Mouse (Mus musculus): Measurements from ENCODE around the gene Opcml.

Gene Opcml

DNA sequence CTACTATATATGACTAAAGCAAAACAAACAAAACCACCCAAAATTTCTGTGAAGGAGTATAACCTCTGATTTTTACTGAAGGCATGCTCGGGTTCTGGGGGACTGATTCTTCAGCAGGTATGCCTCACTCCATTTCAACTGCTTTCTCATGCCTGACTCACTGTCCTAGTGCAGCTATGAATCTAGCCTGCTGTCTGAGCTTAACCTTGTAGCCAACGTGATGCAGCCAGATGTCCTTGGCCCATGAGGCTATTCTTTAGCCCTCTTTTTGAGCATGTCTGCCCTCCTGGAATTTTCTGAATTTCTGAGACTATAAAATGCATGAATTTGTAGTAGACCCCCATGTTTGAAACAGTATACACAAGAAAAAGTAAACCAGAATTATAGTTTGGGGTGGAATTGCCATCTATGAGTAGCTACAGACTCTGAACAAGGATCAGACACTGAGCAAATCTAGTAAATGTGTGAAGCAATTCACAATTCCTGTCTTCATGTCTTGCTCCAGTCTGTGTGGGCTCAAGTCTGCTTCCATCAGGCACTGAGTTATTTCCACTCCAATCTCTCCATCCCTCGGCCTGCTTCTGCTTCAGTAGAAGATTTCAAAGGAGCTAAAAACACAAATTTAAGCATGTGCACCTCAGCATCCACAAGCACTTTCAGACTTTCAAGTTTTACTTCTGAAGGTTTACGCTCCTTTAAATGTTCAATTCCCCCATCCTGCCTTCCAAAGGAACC, 528.6 kb downstream of the Opcml start:
- DNase-seq (ENCODE audit: low read depth, low spot score), result no peak

GRCm38 (mm10) chr9:28319802-28320201, 529.2 kb downstream of the Opcml start:
- no peak for DNase-seq (ENCODE audit: low read depth, low spot score)

DNA sequence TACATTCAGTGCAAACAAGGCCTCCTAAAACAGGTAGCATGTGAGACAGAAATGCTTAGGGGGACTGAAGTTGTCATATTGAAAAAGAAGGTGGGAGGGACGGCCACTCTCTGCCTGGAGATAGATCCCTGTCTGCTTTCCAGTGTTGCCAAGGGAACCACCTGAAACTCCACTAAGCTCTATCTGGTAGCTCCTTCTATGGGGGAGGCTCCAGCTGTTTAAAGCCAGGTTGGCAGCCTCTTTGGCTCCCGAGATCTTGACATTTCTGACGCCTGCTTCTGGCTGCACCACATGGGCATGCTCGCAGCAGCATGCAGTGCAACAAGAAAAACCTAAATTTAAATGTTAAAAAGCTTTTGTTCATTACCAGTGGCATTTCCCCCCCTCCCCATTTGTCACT, 537.4 kb downstream of the Opcml start:
- DNase-seq (ENCODE audit: low read depth, low spot score), result no peak

DNA sequence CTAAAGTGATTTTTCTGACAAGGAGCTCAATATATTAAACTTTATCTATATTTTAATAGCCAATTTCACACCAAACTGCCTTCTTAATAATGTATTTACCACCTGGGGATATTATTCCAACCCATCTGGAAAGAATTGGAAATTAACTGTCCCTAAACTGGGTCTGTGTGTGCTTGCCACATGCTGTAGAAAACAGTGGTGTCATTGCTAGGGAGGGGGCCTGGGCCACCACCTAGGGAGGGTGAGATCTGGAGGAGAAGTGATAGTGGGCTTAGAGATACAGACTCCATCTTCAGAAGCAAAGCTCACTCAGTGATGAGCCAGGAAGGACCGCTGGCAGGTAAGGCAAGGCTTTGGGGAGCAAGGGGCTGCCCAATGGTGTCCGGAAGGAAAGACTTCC, 537.9 kb downstream of the Opcml start:
- DNase-seq (ENCODE audit: low read depth, low spot score), result no peak

- no peak for DNase-seq (ENCODE audit: low read depth, low spot score)
Measured at GRCm38 (mm10) chr9:28329477-28329876, 538.9 kb downstream of the Opcml start.

DNA sequence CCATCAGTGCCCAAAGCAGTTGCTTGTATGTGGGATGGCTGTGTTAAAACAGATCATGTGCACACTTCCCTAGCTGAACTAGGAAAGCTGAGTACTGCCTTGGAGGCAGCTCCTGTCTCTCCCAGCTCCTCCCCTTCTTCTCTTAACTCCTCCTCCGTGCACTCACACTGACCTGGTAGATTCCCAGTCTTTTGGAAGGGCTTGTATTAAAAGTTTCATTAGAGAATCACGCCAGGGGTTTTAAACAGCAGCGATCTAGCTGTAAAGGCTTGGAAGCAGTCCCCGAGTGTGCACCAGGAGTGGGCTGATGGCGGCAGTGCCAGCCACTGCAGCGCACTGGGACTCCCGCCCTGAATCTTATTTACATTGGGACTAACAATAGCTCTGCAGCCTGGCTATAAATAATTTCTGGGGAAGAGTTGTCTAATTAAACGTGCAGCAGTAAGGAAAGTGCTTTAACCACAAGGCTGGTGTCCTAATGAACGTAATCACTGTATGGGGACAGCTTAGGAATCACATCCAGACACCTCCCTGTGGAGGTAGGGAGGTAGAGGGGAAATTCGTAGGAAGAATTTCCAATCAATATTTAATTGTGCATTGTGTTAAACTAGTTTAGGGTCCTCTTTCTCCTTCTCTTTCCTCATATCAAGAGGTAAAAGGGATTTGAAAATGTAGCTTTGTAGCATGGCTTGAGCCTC, 546.1 kb downstream of the Opcml start:
- DNase-seq (ENCODE audit: low read depth, low spot score), result no peak

- no peak for DNase-seq (ENCODE audit: low read depth, low spot score)
Measured at GRCm38 (mm10) chr9:28337837-28338236, 547.3 kb downstream of the Opcml start.

- no peak for DNase-seq (ENCODE audit: low read depth, low spot score)
Measured at GRCm38 (mm10) chr9:28354978-28355377, 564.4 kb downstream of the Opcml start.

DNA sequence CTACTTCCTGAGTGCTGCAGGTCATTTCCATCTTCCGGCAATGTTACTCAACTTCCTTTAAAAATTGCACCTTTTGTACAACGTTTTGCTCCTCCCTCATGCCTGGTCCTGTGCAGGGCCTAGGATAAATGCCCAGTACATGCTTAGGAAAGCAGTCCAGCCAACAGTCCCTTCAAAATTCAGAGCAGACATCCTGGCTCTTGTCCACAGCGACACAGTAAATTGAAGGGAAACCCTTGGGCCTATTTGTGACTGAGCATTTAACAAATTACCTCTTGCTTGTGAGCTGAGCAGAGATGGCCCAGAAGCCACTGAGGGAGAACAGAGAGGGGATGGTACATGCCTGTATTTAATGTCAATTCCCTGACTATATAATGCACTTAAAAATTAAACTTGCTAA, 567.4 kb downstream of the Opcml start:
- DNase-seq (ENCODE audit: low read depth, low spot score), result no peak

DNA sequence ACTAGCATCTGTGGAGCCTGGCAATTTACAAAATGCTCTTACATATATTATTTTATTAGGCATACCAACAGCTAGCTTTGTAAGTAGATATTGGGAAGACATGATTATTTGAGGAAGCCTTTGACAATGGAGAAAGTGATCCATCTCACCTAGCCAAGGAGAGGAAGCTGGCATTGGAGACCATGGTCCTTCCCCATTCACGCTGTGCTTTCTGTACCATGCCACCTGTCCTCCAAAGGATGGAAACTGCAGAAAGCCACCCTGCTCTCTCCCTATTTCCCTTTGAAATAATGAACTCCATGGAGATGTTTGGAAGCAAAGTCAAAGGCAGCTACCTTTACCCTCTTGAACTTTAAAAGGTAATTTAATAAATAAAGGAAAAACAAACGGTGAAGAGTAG, 570.1 kb downstream of the Opcml start:
- no peak for DNase-seq (ENCODE audit: low read depth, low spot score)

DNA sequence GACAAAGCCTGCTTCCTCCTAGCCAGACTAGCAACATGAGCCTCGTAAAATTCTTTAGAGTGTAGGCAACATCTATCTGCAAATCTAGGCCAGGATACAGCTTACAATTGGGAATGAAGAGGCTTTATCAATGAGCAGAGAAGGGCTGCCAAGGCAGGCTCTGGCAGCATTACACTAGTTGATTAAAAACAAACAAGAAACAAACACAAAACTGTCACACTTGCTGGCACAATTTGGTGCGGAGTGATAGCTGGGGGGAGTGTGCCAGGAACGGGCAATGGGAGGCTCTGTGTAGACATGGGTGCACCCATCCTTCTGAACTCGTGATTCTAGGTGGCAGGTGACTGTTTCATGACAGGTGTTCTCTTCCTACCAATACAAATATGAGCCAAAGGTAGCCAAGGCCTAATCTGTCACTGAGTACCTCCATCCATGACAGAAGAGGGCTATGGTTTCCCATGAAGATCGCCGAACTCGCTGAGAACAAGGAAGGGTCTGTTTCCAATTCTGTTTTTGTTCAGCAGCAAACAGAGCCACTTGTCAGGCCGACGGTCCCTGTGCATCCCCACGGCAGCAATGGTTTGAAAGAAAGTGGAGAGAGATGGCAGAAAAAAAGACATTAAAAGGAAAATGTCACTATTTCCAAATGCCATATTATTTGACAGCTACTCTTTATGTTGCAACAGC, 574.0 kb downstream of the Opcml start:
- no peak for DNase-seq (ENCODE audit: low read depth, low spot score)

DNA sequence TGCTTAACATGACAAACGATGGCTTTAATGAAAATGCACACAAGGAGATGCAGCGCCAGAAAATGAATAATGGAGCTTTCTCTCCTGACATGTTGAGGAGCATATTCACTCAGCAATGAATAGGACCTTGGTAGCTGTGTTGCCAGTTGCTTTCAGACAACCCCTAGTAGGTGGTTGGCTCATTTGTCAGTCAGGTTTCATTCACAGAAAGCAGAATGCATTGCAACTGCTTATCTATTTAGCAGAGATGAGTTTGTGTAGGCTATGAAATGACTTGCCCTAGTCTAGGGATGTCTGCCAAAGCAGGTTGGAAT, 574.5 kb downstream of the Opcml start:
- DNase-seq (ENCODE audit: low read depth, low spot score), result no peak

DNA sequence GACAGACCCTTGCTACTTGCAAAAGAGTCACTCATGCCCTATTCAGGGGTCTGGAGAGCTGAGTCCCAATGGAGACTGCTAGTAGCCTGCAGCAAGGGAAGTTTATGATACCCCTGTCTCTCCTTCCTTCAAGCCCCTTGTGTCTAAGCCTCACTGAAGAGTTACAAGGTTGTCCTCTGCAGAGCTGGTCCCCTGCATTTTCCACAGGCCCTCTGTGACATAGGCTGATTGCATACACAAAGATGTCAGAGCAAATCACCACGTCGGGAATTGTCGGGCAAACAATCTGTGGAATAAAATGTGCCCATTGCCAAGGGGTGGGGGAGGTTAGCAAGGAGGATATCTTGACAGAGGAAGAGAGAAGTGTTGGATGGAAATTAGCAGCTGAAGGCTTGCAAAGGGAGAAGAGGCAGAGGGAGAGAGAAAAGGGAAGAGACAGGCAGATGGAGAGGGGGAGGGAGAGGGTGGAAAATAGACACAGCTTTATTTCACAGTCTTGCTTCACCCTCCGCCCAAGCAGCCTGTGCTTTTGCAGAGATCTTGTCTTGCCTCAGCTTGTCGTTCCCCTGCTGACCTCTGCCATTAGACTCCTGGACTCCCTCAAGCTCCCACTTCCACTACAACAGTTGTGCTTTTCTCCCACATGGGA, 596.1 kb downstream of the Opcml start:
- DNase-seq (ENCODE audit: low read depth, low spot score), result no peak

DNA sequence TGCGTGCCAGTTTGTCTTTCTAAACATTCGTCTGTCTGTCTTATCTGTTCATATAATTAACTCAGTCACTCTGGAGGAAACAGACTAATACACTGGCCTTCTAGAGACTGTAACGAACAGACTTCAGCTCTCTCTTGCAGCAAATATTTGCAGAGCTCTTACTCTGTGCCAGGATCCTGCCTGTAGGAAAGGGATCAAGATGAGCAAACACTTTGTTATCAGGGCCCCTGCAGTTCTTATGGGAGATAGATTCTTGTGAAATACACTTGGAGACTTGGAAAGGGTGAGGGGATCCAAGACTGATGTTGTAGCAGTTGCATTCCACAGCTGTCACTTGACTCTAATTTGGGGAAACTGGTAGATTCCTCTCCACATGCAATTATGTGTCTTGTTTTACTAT, 604.6 kb downstream of the Opcml start:
- DNase-seq (ENCODE audit: low read depth, low spot score), result no peak

- no peak for DNase-seq (ENCODE audit: low read depth, low spot score)
Measured at GRCm38 (mm10) chr9:28395638-28396037, 605.1 kb downstream of the Opcml start.

GRCm38 (mm10) chr9:28402770-28403650, 612.4 kb downstream of the Opcml start:
- DNase-seq (ENCODE audit: low read depth, low spot score), result no peak

DNA sequence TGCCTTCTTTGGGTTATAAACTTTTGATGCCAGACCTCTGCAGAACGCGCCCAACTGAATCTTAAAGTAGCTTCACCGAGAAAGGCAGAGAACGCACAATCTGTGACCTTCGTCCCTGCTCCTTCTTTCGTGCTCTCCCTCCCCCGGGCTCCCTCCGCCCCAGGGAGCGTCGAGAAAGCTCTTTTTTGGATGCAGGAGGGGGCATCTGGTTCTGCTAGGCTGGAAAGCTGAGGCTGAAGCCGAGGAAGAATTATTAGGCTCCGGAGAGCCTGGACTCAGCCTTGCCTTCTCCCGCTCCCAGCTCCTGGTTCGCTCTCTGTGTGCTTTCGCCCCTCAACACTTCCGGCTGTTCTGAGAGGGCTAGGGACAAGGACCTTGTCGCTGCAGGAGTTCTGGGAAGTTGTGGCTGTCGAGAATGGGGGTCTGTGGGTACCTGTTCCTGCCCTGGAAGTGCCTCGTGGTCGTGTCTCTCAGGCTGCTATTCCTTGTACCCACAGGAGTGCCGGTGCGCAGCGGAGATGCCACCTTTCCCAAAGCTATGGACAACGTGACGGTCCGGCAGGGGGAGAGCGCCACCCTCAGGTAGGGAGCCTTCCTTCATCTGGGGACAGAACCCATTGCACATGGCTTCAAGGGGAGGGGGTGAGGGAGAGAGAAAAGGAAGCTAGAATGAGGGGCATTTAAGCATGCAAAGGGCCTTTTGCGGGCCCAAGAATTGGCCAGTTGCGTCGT, 613.4 kb downstream of the Opcml start:
- DNase-seq (ENCODE audit: low read depth, low spot score), result no peak

DNA sequence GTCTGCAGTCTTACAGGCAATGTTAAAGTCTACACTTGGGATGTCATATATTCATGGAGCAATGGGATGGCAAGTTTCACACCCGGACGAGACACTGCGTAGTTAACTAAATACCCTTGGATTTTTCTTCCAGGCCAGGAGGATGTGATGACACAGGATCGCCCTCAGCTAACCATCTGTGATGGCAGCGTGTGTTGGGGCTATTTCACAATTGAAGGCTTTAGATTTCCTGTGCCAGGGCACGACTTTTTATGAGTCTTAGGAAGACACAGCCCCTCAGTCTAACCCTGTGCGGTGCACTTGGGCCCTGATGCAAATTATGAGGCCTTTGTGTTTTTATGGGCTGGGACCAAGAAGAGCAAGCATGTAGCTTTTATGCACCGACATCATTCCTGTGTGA, 614.0 kb downstream of the Opcml start:
- no peak for DNase-seq (ENCODE audit: low read depth, low spot score)

- peak; percentile 23 for DNase-seq (ENCODE audit: low read depth, low spot score)
Measured at GRCm38 (mm10) chr9:28405816-28406215, 615.2 kb downstream of the Opcml start.

DNA sequence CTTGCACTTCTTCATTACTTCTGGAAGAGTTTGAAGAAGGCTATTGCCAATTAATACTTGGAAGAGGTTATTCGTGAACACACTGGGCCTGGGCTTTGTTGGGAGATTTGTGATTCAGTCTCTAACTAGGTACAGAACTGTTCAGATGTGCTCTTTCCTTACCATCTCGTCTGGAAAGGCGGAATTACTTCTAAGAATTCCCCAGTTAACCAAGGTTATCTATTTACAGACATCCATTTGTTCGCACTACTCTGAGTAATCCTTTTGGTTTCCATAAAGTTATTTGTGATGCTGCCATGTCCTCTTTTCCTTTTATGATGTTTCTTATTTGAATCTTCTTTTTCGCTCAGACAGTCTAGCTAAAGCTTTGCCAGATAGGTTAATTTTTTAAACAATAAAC, 630.2 kb downstream of the Opcml start:
- DNase-seq (ENCODE audit: low read depth, low spot score), result no peak

DNA sequence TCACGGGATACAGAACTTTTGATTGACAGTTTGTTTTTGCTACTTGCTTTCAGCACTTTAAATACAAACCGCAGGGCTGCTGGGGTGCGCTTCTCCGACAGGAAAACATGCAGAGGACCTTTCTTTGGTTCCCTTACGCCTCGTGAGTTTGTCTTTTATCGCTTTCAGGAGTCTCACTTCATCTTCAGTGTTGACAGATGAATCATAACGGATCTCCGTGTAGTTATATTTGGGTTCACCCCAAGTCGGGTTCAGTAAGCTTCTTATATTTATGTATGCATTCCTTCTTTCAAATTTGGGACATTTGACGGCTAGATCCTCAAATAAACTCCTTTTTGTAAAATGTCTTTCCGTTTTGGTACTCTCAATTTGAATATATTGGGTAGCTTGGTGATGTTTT, 632.8 kb downstream of the Opcml start:
- DNase-seq (ENCODE audit: low read depth, low spot score), result no peak

Measured in retina, adult 2 months (tissue).